In genomic region chr11:23633879-23634215, GRCm38 (mm10) we compare ENCODE assay signal across 8 mouse cellular contexts. TPM values are rescaled to one million over a fixed set of nuclear protein-coding genes. Genes with fewer than 3 reads are reported as not detected.
DNase-seq lines count a peak whose midpoint lies in the region; ATAC-seq and TF ChIP-seq lines count a peak whose summit lies in the region.

No protein-coding gene starts in this region.

- ATAC-seq in liver, embryonic 13.5 days (ENCODE audit: low read depth), result no peak

- H3K36me3 ChIP-seq in thymus, adult 2 months (ENCODE audit: control insufficient read depth, insufficient read depth, low read length), result no peaks in the 10 kb centered on the region
- peaks cover 14% of the 10 kb centered on the region for H3K36me3 ChIP-seq in liver, embryonic 13.5 days

- no peaks in the 10 kb centered on the region for H3K27me3 ChIP-seq in thymus, adult 2 months (ENCODE audit: control insufficient read depth, insufficient read depth, low read length)
- H3K27me3 ChIP-seq in liver, embryonic 13.5 days, result no peaks in the 10 kb centered on the region

- TF ChIP-seq POLR2A in thymus, adult 2 months (IDR thresholded peaks at IDR 0.05; ENCODE audit: control insufficient read depth, extremely low read depth, insufficient read depth, low read length, poor library complexity), result no peak

- H3K4me1 ChIP-seq in thymus, adult 2 months (replicated peaks; ENCODE audit: control insufficient read depth, insufficient read depth, low read length), result peaks cover 4% of the 10 kb centered on the region
- peaks cover 13% of the 10 kb centered on the region for H3K4me1 ChIP-seq in liver, embryonic 13.5 days (replicated peaks)

- TF ChIP-seq CTCF in gastrocnemius, adult 2 months (IDR thresholded peaks at IDR 0.05), result no peak
- no peak for TF ChIP-seq CTCF in thymus, adult 2 months (IDR thresholded peaks at IDR 0.05; ENCODE audit: borderline replicate concordance, control insufficient read depth, extremely low read depth, insufficient read depth, low read length, poor library complexity)

- H3K4me2 ChIP-seq in liver, embryonic 13.5 days, result peak overlapping the region; percentile 73

- 14% methylated on average over 7 of the region's 7 CpGs for WGBS in thymus, adult 2 months
- 9% methylated on average over 7 of the region's 7 CpGs for WGBS in liver, embryonic 13.5 days (ENCODE audit: insufficient replicate concordance)

- intact Hi-C loops in gastrocnemius, adult 2 months (cut with DNase I), result loop anchor here (2.0 to 5.0 kb wide), 2 partner anchors 31 to 137 kb away; partner anchors contain the start of genes Ahsa2, Pex13 and Pus10

- no peak for DNase-seq in gastrocnemius, adult 2 months
- no peak for DNase-seq in gastrocnemius, postnatal 25 days
- DNase-seq in thymus, adult 2 months, result no peak
- no peak for DNase-seq in thymus, adult 18-20 months
- DNase-seq in liver, embryonic 13.5 days, result no peak
- no peak for DNase-seq in adrenal gland, postnatal 4 days (ENCODE audit: low spot score in 2 of 2)
- DNase-seq in right cerebral cortex, adult 18-20 months, result no peak
- no peak for DNase-seq in gastrocnemius, postnatal 4 days (ENCODE audit: low spot score in 2 of 2)

- no peaks in the 10 kb centered on the region for H3K9me3 ChIP-seq in liver, embryonic 13.5 days (replicated peaks)

- H3K27ac ChIP-seq in gastrocnemius, adult 2 months, result peak overlapping the region; percentile 61
- no peak overlapping the region for H3K27ac ChIP-seq in thymus, adult 2 months (ENCODE audit: control insufficient read depth, insufficient read depth, low read length)
- H3K27ac ChIP-seq in liver, embryonic 13.5 days, result peak overlapping the region; percentile 55; the same call in 1 of the 2 replicates

- H3K9ac ChIP-seq in liver, embryonic 13.5 days, result peak overlapping the region; percentile 62

- H3K4me3 ChIP-seq in gastrocnemius, adult 2 months, result peak overlapping the region; percentile 96
- peak overlapping the region; percentile 31 for H3K4me3 ChIP-seq in thymus, adult 2 months (ENCODE audit: control insufficient read depth, insufficient read depth, low read length)
- peak overlapping the region; percentile 87 for H3K4me3 ChIP-seq in liver, embryonic 13.5 days (replicated peaks)

RNA-seq across cellular contexts. Expression of gene 0610010F05Rik, which starts 0.4 kb away (rescaled TPM):
- total RNA-seq in gastrocnemius, adult 2 months (2021), result 10 to 100 TPM; 12.4 to 14.2 TPM
- 10 to 100 TPM; 11.7 to 13.2 TPM for total RNA-seq in gastrocnemius, postnatal 25 days (2021)
- 2.3 and 3.4 TPM in 2 replicates for polyA plus RNA-seq in thymus, adult 2 months (2012; rRNA removed)
- polyA plus RNA-seq in liver, embryonic 13.5 days (2015; fragmentation: Nextera tagmentation; extraction: Ambion mirVana), result 14.1 and 16.4 TPM in 2 replicates
- total RNA-seq in adrenal gland, postnatal 4 days (2021), result 10 to 100 TPM; 19.6 to 23.6 TPM
- total RNA-seq in gastrocnemius, postnatal 4 days (2021), result 10 to 100 TPM; 11.4 to 14.9 TPM

RNA-seq across cellular contexts. Expression of gene Pus10, which starts 31.6 kb away (rescaled TPM):
- 10 to 100 TPM; 15.5 to 16.9 TPM for total RNA-seq in gastrocnemius, adult 2 months (2021)
- 10 to 100 TPM; 11.0 to 13.9 TPM for total RNA-seq in gastrocnemius, postnatal 25 days (2021)
- 4.8 and 5.0 TPM in 2 replicates for polyA plus RNA-seq in thymus, adult 2 months (2012; rRNA removed)
- 16.3 and 19.2 TPM in 2 replicates for polyA plus RNA-seq in liver, embryonic 13.5 days (2015; fragmentation: Nextera tagmentation; extraction: Ambion mirVana)
- 10 to 100 TPM; 26.4 to 30.7 TPM for total RNA-seq in adrenal gland, postnatal 4 days (2021)
- 10 to 100 TPM; 13.3 to 15.9 TPM for total RNA-seq in gastrocnemius, postnatal 4 days (2021)

RNA-seq across cellular contexts. Expression of gene Pex13, which starts 31.9 kb away (rescaled TPM):
- 10 to 100 TPM; 19.6 to 27.0 TPM for total RNA-seq in gastrocnemius, adult 2 months (2021)
- total RNA-seq in gastrocnemius, postnatal 25 days (2021), result 10 to 100 TPM; 15.3 to 19.2 TPM
- 7.5 and 9.1 TPM in 2 replicates for polyA plus RNA-seq in thymus, adult 2 months (2012; rRNA removed)
- polyA plus RNA-seq in liver, embryonic 13.5 days (2015; fragmentation: Nextera tagmentation; extraction: Ambion mirVana), result 11.8 and 16.1 TPM in 2 replicates
- 10 to 100 TPM; 46.0 to 60.7 TPM for total RNA-seq in adrenal gland, postnatal 4 days (2021)
- 10 to 100 TPM; 23.9 to 25.2 TPM for total RNA-seq in gastrocnemius, postnatal 4 days (2021)

Comparison
In these comparisons a context has a peak if more than half of its experiments do, and no peak if none do; other contexts are left out.
1. H3K4me3 ChIP-seq: peak in every context shown above with its lines; median percentile 96 in gastrocnemius, adult 2 months; 87 in liver, embryonic 13.5 days; 31 in thymus, adult 2 months.